Mouse (Mus musculus): Measurements from ENCODE around the gene Pias3.

DNA sequence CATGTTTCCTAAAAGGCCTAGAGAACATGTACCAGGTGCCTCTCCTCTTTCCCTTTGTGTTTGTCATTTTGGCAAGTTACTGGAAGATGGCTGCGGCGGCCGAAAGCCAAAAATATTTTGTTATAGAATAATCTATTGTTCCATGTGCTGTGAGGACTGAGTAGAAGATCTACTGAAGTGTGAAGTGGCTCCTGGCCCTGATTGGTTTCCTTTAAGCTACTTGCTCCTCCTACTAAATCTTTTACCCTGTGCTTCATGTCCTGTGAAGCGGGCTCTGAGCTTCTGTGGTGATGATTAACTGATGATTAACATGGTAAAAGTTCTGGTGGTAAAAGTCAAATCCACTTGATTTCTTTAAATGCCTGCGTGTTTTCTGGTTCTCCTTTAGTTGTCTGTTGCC is 29.3 kb upstream of the Pias3 start:
- TF ChIP-seq CTCF (IDR thresholded peaks at IDR 0.05; ENCODE audit: low read depth) = no peak
- no peak for TF ChIP-seq EP300 (IDR thresholded peaks at IDR 0.05; ENCODE audit: low read depth)

Data from liver, embryonic 14.5 days (tissue).